Comparison of ENCODE assay signal across 7 mouse cellular contexts in genomic region chr9:102716481-102717163, GRCm38 (mm10). TPM values are rescaled to one million over a fixed set of nuclear protein-coding genes. Genes with fewer than 3 reads are reported as not detected.
DNase-seq lines count a peak whose midpoint lies in the region; ATAC-seq and TF ChIP-seq lines count a peak whose summit lies in the region.

Gene Amotl2 (plus strand): TSS chr9:102716672.

- peak within 1 kb of the TSS; percentile 97 for H3K27ac ChIP-seq in forebrain, embryonic 10.5 days
- peak within 1 kb of the TSS; percentile 99 for H3K27ac ChIP-seq in limb, embryonic 13.5 days
- H3K27ac ChIP-seq in stomach, postnatal 0 days (replicated peaks) = peak within 1 kb of the TSS; percentile 98

- no peak for ATAC-seq in limb, embryonic 13.5 days (ENCODE audit: low FRiP score, low read depth)
- ATAC-seq in stomach, postnatal 0 days (ENCODE audit: low FRiP score, low TSS enrichment) = no peak
- no peak for ATAC-seq in CD4-positive, CD25-positive, alpha-beta regulatory T cell, adult 4 months

- H3K4me3 ChIP-seq in forebrain, embryonic 10.5 days = peak within 1 kb of the TSS; percentile 67
- peak within 1 kb of the TSS; percentile 96 for H3K4me3 ChIP-seq in limb, embryonic 13.5 days
- H3K4me3 ChIP-seq in stomach, postnatal 0 days (ENCODE audit: low read depth, low read length) = peak within 1 kb of the TSS; percentile 83

- DNase-seq in urinary bladder, adult 2 months (ENCODE audit: low spot score) = no peak
- no peak for DNase-seq in urinary bladder, postnatal 36 days (ENCODE audit: low spot score in 2 of 2)
- no peak for DNase-seq in forebrain, embryonic 10.5 days (ENCODE audit: extremely low spot score, low spot score)
- DNase-seq in heart, postnatal 25 days (ENCODE audit: low spot score) = no peak
- DNase-seq in stomach, postnatal 0 days (ENCODE audit: low spot score) = no peak

- H3K9me3 ChIP-seq in forebrain, embryonic 10.5 days = no peaks in the 10 kb centered on the region
- no peaks in the 10 kb centered on the region for H3K9me3 ChIP-seq in limb, embryonic 13.5 days
- no peaks in the 10 kb centered on the region for H3K9me3 ChIP-seq in stomach, postnatal 0 days (ENCODE audit: control insufficient read depth, low read length)

- peaks cover 19% of the 10 kb centered on the region for H3K36me3 ChIP-seq in forebrain, embryonic 10.5 days (replicated peaks)
- peaks cover 19% of the 10 kb centered on the region for H3K36me3 ChIP-seq in limb, embryonic 13.5 days
- peaks cover 10% of the 10 kb centered on the region for H3K36me3 ChIP-seq in stomach, postnatal 0 days (ENCODE audit: control insufficient read depth, insufficient read depth, low read length)

- 2% methylated on average over 22 of the region's 22 CpGs for WGBS in forebrain, embryonic 10.5 days
- 4% methylated on average over 22 of the region's 22 CpGs for WGBS in limb, embryonic 13.5 days
- WGBS in stomach, postnatal 0 days = 21% methylated on average over 22 of the region's 22 CpGs

- intact Hi-C loops in heart, postnatal 25 days (cut with DNase I) = loop anchor here (1.0 kb wide), 1 partner anchor 63 kb away; no protein-coding TSS in a partner anchor

- H3K4me1 ChIP-seq in forebrain, embryonic 10.5 days = peaks cover 74% of the 10 kb centered on the region
- H3K4me1 ChIP-seq in limb, embryonic 13.5 days = peaks cover 56% of the 10 kb centered on the region
- peaks cover 2% of the 10 kb centered on the region; the same call in 1 of the 2 replicates for H3K4me1 ChIP-seq in stomach, postnatal 0 days (replicated peaks; ENCODE audit: control insufficient read depth, insufficient read depth)

- TF ChIP-seq EP300 in stomach, postnatal 0 days (optimal IDR thresholded peaks at IDR 0.05) = no peak

- H3K9ac ChIP-seq in limb, embryonic 13.5 days = peak within 1 kb of the TSS; percentile 99
- H3K9ac ChIP-seq in stomach, postnatal 0 days (ENCODE audit: low read length) = peak within 1 kb of the TSS; percentile 97

- TF ChIP-seq CTCF in stomach, postnatal 0 days (IDR thresholded peaks at IDR 0.05; ENCODE audit: low read depth) = no peak

- H3K27me3 ChIP-seq in forebrain, embryonic 10.5 days (ENCODE audit: poor library complexity, severe bottlenecking) = peaks cover 11% of the 10 kb centered on the region; the same call in 1 of the 2 replicates
- no peaks in the 10 kb centered on the region for H3K27me3 ChIP-seq in limb, embryonic 13.5 days
- H3K27me3 ChIP-seq in stomach, postnatal 0 days (ENCODE audit: control insufficient read depth, insufficient read depth, low read length) = no peaks in the 10 kb centered on the region

- peak within 1 kb of the TSS; percentile 74 for H3K4me2 ChIP-seq in limb, embryonic 13.5 days (replicated peaks)
- H3K4me2 ChIP-seq in stomach, postnatal 0 days (replicated peaks; ENCODE audit: low read depth) = peak within 1 kb of the TSS; percentile 87

RNA-seq across cellular contexts. Expression of gene Amotl2, which starts in this region (rescaled TPM):
- polyA plus RNA-seq in urinary bladder, adult 2 months (2012; rRNA removed) = 51.0 and 52.2 TPM in 2 replicates
- polyA plus RNA-seq in forebrain, embryonic 10.5 days (2016; fragmentation: Nextera tagmentation; extraction: Ambion mirVana) = 49.9 and 51.9 TPM in 2 replicates
- total RNA-seq in heart, postnatal 25 days (2021) = 10 to 100 TPM; 56.4 to 59.5 TPM
- 66.8 and 71.3 TPM in 2 replicates for polyA plus RNA-seq in limb, embryonic 13.5 days (2015; fragmentation: Nextera tagmentation; extraction: Ambion mirVana)
- 18.6 and 22.7 TPM in 2 replicates for polyA plus RNA-seq in stomach, postnatal 0 days (2015; fragmentation: Nextera tagmentation; extraction: Ambion mirVana)
- not detected for polyA plus RNA-seq in CD4-positive, CD25-positive, alpha-beta regulatory T cell, adult 4 months (2017; shearing (Covaris generic))

Comparison
In these comparisons a context has a peak if more than half of its experiments do, and no peak if none do; other contexts are left out.
1. RNA of gene Amotl2 (polyA plus RNA-seq): 66.8 to 71.3 TPM in limb, embryonic 13.5 days, 51.0 to 52.2 TPM in urinary bladder, adult 2 months, 49.9 to 51.9 TPM in forebrain, embryonic 10.5 days and 18.6 to 22.7 TPM in stomach, postnatal 0 days; not detected in CD4-positive, CD25-positive, alpha-beta regulatory T cell, adult 4 months; every median in the first group is over 10 times any median in the second.
2. Peak in every context shown above with its lines, with median percentiles within 50 percentile points of each other: H3K27ac ChIP-seq and H3K4me3 ChIP-seq.